Mouse (Mus musculus) kidney, postnatal 36 days (tissue): ENCODE measurements around the gene Mgat3.
A peak's percentile ranks its signal among the peaks of the same experiment; 100 is the strongest.

ENCODE experiments used
- DNase-seq, 2 experiments: peaks; one replicate each; pipeline ENCODE4 v3.0.0; 2021 to 2022; ENCODE audit warnings: mixed read lengths in 2 of 2

The Mgat3 gene

GRCm38 (mm10) chr15:80261100-80261499, 87.6 kb downstream of the Mgat3 start:
- no peak for DNase-seq

- peak; percentile 88 to 93 for DNase-seq
Observed at GRCm38 (mm10) chr15:80263610-80264575, 90.4 kb downstream of the Mgat3 start, which contains the start of gene Rps19bp1. Rps19bp1 (minus strand) TSS chr15:80264315.
